Mouse (Mus musculus) Muller cell, postnatal 12 days (primary cell): ENCODE measurements at regions not wholly inside any gene's neighbourhood (a gene's known extent, or its start where the extent isn't known, plus 50 kb on each side); places are given as distances from the start of the nearest gene placed in this dataset.

Experiments used
- DNase-seq: peaks from one replicate; pipeline ENCODE4 v3.0.0-alpha.2; 2015; ENCODE audit errors: inconsistent ontology term

DNA sequence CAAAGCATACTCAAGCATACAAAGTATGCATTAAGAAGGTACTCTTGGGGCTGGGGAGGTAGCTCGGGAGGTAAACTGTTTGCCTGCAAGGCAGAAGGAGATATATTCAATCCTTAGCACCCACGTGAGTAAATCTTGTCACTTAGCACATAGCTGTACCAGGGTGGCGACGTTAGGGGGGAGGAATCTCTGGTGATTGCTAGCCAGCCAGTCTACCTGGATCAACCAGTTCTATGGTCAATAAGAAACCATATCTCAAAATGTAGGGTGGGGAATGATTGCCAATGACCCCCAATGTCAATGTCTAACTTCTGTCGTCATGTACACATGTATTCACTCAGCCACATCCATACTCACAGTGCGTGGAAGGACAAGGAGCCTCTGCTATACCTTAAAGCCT, 214.5 kb downstream of the CK137956 start:
- DNase-seq: no peak

GRCm38 (mm10) chr4:127750781-127751180, 220.0 kb downstream of the CK137956 start:
- DNase-seq: no peak

DNA sequence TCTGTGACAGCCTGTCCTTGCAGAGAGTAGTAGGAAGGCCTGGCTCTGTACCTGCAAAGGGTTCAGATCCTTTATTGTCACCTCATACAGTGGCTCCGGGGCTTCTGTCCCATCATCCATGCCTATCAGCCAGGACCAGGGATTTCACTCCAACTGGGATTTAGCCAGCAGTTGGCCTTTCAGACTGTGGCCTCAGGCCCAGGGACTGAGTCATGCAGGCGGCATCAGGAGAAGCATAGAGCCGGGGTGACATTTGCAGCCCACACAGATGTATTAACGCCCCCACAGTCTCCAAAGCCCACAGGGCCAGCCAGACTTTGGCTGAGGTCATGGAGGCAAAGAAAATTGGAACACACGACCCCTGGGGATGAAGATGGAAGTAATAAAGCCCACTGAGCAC, 222.9 kb downstream of the CK137956 start:
- DNase-seq: peak; percentile 68

GRCm38 (mm10) chr4:127736781-127737180, 234.0 kb downstream of the CK137956 start:
- no peak for DNase-seq

GRCm38 (mm10) chr4:127736151-127736550, 234.6 kb downstream of the CK137956 start:
- DNase-seq: no peak

DNA sequence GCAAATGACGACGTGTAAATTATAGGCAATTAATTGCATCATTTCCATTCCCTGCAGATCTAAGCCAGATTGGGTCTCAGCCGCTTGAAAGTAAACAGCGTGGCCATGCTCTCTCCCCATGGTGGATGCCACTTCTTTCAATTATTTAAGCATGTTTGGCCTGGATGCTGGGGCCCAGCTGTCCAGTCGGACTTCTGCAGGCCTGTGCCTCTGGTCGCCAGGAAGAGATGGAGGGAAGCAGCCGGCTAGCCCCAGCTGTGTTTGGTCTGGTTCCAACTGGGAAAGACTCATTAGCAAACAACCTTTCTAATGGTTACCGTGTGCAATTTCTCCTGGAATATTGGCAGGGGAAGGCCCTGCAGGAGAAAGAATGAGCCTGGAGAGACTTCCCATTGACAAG, 236.1 kb downstream of the CK137956 start:
- DNase-seq: no peak

DNA sequence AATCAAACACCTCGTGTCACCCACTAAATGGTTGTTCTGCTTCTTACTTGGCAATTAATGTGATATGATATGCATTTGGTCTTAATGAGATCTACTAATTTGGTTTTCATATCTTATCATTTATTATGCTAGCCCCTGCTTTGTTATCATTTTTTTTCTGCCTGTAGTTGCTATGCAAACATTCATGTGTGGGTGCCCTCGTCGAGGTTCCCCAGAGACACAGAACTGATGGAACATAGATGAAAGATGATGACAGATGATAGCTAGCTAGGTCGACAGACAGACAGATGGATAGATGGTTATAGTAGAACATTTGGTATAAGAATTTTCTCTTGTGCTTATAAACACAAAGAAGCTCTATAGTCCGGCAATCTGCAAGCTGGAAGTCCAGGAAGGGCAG, 252.1 kb downstream of the CK137956 start:
- no peak for DNase-seq

DNA sequence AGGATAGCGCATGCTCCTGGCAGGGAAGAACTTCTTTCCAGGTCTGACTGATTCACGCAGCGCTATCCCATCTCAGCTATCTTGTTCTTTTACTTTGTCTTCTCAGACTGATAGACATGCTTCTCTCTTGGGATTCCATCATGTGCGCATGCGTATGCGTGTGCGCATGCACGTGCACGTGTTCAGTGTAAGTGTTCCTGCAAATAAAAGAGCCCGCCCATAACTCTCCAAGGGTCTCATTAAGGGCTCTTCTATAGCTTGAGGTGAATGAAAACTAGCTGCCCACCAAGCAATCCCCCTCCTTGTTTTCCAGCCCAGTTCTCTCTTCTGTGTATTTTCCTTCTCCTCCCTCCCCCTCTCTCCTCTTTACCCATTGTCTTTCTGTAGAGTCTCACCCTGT, 258.5 kb downstream of the CK137956 start:
- DNase-seq: no peak

- DNase-seq: no peak
Measured at GRCm38 (mm10) chr4:127710816-127711215, 259.9 kb downstream of the CK137956 start.

- DNase-seq: no peak
Measured at GRCm38 (mm10) chr4:127709746-127710145, 261.0 kb downstream of the CK137956 start.

DNA sequence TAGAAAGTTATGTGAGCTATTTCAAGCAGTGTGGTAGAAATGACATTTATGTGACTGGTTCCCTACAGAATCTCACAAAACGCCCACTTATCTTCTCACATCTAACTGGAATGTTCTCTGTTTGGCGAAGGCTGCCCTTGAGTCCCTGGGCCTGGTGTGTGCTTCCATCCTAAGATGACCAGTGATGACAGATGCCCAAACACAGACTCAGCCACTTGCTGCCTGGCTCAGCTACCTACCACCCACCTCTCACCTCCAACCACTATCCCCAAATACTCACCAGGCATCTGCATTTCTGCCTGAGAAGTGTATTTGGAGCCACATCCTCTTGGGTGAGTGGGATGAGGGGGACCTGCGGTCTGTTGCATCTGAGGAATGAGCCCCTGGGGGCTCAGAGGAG, 262.6 kb downstream of the CK137956 start:
- DNase-seq: peak; percentile 36

DNA sequence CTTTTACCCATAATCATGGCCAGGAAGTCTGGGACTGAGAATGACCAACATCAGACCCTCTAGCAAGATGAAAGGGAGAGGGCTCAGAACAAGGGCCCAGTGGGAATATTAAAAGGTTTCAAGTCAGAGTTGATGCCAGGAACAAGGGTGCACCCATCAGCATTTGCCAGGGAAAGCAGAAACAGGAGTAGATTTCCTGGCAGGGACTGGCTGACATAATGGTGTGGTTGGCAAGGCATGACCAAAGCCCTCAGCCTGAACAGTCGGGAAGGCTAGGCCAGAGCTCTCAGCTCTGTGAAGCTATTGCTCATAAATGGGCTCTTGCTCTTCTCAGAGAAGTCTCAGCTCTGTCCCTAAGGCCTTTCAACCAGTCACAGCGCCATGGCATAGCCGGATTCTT, 263.6 kb downstream of the CK137956 start:
- no peak for DNase-seq

DNA sequence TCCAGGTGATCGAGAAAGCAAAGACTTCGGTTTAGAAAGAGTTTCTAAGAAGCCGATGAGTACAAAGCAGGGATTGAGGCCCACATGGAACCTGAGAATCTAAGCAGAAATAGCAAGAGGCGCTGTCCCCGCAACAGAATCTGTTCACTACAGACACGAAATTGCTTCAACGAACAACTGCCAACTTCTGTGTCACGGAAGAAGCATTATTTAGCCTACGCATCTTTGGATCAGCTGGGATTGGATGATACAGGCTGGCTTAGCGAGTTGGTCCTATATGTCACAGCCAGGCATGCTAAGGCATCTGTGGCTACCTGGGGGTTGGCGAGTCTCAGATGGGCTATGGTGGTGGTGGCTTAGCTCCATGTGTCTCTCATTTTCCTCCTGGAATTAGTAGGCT, 269.1 kb downstream of the CK137956 start:
- no peak for DNase-seq

DNA sequence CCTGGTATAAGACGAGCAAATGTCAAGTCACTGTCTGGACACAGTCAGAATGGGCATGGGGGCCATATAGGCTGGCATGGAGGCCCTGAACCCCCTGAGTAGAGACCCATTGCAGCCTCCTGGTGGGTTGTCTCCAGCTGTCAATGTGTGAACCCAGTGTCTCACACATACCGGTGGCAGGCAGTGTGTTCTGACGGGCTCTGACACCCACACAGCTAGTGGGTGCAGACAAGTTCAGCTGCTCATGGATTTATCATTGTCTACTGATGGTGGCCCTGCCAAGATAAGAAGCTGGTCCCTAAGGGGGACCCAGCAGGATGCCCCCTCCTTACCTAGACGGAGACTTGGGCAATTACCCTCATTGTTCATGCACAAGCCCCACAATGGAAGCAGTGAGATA, 280.8 kb downstream of the CK137956 start:
- DNase-seq: no peak

DNA sequence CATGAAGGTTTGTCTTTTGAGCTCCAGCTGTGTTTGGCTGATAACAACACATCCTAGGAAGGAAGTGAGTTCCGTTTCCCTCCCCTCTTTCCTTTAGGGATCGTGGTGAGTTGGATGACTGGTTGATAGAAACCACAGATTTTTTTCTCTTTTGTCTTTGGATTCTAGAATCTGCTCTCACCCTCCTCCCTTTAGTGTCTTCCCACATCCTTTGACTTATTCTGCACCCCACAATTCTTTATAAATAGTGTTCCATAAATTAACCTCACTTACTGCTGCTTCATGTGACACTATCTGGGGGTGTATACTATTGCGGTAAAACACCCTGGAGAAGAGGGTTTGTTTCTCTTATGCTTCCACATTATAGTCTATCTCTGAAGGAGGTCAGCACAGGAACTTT, 285.7 kb downstream of the CK137956 start:
- DNase-seq: no peak

DNA sequence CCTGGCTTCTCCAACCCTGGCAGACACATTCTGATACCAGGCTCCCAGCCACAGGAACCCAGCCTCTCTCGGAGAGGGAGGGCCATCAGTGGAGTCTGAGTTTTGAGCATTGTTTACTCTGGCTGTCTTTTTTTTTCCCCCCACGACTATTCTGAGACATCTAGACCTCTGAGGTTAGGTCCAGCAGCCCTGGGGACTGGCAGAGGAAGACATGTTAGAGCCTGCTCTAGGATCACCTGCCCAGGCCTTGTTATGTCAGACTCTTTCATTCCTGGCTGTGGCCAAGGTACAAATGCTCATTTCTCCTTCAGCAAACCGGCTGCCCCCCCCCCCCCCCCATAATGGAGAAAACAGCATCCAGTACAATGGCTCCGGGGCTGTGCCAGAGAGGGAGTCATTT, 291.4 kb downstream of the CK137956 start:
- DNase-seq: peak; percentile 10

GRCm38 (mm10) chr4:127678437-127678836, 292.3 kb downstream of the CK137956 start:
- DNase-seq: no peak

DNA sequence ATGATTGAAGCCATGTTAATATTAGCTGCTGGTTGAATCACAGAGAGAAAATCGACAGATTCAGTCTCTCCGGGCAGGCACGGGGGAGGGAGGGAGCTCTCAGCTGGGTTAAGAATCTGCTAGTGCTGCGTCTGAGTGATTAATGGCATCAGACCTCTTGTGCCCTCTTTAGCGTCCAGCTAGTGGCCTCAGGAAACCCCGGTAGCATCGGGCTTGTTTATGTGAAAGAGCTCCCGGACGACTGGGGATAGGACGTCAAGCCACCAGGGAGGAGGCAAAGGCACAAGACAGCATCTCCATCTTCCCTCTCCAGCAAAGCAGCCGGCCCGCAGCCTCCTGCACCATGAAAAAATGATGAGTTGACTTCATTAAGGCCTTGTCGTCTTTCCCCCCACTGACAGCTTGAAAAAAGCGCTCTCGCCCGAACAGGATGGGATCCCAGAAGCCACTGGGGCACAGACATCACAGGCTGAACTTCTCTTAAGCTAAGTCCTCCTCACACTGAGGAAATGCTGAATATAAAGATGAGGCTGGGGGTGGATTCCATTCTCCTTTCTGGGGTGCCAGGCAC, 294.9 kb downstream of the CK137956 start:
- no peak for DNase-seq

- DNase-seq: no peak
Measured at GRCm38 (mm10) chr4:127659950-127660349, 302.0 kb upstream of the Gjb5 start.

DNA sequence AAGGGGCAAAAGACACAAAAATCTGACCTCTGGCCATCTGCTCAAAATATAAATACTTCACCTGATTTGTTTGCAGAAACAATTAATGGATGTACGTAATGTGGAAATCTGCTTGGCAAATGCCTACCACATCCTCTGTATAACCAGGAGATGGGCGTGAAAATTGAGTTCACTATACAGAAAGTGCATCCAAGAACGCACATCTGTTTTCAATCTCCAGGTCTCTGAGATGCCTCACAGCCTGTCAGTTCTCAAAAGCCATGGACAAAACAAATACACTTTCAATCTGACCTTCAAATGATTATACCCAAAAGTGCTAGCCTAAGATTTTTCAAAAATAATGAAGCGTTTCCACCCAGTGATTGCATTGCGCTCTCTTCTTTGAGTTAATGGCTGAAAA, 293.6 kb upstream of the Gjb5 start:
- no peak for DNase-seq

- peak; percentile 59 for DNase-seq
Measured at GRCm38 (mm10) chr4:127648011-127648410, 290.0 kb upstream of the Gjb5 start.

DNA sequence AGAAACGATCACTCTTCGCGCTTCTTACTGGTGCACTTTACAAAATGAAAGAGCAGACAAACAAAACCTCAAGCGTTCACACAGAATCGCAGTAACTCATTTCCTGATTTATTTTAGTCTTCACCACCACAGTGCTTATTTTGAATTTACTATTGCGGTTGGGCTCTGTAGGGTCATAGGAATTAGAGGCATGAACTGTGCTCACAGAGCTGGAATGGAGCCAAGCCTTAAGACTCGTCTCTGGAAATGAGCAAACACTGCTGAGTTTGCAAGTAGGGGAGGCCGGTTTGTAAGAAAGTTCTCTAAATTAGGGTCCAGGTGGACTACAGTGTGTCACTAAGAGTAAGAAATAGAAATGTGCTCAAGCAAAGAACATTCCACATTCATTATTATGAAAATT, 289.2 kb upstream of the Gjb5 start:
- no peak for DNase-seq

GRCm38 (mm10) chr4:127640251-127641085, 282.5 kb upstream of the Gjb5 start:
- peak; percentile 40 for DNase-seq

DNA sequence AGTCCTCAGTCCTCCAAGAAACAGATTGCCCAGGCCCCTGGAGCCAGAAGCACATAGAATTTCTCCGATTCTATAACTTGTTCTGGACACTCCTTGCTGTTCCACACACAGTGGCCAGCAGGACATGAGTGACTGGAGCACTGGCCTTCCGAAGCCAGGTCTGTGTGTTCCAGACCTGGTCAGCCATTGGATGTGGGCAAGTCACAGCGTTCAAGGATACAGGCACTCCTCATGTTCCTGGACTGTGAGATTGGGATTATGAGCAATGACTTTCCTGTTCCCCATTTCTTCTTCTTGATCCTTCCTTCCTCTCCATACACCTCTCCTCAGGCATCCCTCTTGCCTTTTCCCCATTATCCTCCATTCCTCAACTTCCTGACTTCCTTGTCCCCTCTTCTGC, 281.8 kb upstream of the Gjb5 start:
- DNase-seq: no peak
